Mouse (Mus musculus): ENCODE results near the gene Bscl2. TPM values are rescaled to one million over a fixed set of nuclear protein-coding genes. Genes with fewer than 3 reads are reported as not detected.
"Not testable (repeated sequence)": the region's sequence is repeated elsewhere in the genome, so short reads cannot be mapped to it uniquely, and the experiment has no call there.

The Bscl2 gene
- total RNA-seq, 2 experiments from 2014 or later: 22.0 to 25.2 TPM

DNA sequence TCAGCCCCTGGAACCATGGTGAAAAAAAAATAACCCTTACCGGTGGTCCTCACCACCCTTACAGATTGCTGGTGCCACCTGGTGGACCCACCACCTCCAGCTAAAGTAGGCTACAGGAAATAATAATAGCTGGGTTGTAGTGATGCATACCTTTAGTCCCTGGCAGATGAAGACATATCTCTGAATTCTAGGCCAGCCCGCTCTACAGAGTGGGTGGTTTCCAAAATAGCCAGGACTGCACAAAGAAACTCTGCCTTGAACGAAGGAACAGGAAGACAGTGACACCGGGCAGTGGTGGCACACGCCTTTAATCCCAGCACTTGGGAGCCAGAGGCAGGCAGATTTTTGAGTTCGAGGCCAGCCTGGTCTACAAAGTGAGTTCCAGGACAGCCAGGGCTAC lies 27.0 kb downstream of the Bscl2 start:
- DNase-seq: no peak
- intact Hi-C loops (cut with DNase I): no loop called here

DNA sequence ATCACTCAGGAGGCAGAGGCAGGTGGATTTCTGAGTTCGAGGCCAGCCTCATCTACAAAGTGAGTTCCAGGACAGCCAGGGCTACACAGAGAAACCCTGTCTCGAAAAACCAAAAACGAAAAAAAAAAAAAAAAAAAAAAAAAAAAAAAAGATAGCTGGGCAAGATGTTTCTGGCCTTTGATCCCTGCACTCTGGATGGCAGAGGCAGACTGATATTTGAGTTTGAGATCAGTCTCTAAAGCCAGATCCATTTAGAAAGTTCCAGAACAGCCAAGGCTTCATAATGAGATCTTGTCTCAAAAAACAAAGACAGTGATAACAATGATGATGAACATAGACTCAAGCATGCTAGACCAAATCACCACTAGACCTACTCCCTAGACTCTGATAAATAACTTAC lies 33.1 kb downstream of the Bscl2 start:
- DNase-seq; intact Hi-C loops (cut with DNase I): not testable (repeated sequence)

DNA sequence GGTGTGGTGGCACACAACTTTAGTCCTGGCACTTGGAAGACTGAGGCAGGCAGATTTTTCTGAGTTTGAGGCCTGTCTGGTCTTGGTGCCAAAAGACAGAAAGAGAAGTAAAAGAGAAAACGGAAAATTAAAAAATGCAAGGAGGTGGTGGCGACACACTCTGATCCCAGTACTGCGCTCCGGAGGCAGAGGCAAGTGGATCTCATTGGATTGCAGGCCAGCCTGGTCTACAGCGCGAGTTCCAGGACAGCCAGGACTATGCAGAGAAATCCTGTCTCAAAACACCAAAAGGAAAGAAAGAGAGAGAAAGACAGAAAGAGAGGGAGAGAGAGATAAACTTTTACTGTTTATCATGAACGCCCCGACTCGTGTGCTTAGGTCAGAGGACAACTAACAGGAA lies 33.6 kb downstream of the Bscl2 start:
- intact Hi-C loops (cut with DNase I): no loop called here
- DNase-seq: peak in 1 of 2 experiments; percentile 16

DNA sequence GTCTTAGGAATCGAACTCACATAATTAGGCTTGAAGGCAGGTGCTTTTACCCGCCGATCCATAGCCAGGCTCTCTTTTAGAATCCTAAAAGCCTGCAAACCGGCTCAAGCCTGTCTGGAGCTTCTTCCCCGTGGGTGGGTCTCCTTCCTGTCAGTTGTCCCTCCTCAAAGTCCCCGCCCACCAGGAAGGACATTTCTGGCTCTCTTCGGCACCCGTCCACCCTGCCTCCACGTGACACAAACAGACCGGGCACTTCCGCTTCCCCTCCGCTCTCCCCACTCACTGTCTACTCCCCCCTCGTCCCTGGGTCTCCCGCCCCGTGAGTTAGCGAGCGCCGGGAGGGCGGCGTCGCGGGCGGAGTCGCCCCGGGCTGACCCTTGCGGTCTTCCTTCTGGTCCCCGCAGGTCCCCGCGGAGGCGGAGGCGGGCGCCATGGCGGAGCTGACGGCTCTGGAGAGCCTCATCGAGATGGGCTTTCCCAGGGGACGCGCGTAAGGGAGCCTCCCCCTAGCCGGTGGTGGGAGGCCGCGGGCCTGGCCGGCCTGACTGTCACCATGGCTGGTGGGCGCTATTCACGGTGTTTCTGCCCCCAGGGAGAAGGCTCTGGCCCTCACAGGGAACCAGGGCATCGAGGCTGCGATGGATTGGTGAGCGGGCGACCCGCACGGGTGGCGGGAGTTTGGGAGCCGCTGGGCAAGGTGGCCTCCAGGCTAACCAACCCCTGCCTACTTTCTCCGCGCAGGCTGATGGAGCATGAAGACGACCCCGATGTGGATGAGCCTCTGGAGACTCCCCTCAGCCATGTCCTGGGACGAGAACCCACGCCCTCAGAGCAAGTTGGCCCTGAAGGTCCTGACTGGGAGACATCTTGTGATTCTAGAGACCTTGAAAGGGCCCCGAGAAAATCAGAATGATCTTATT lies 34.3 kb downstream of the Bscl2 start, which contains the start of gene Ubxn1:
TSS of gene Ubxn1 (plus strand) at position 230 of the 920 bp plus-strand sequence.
- DNase-seq: peak; percentile 97 to 98
- intact Hi-C loops (cut with DNase I): no loop called here

DNA sequence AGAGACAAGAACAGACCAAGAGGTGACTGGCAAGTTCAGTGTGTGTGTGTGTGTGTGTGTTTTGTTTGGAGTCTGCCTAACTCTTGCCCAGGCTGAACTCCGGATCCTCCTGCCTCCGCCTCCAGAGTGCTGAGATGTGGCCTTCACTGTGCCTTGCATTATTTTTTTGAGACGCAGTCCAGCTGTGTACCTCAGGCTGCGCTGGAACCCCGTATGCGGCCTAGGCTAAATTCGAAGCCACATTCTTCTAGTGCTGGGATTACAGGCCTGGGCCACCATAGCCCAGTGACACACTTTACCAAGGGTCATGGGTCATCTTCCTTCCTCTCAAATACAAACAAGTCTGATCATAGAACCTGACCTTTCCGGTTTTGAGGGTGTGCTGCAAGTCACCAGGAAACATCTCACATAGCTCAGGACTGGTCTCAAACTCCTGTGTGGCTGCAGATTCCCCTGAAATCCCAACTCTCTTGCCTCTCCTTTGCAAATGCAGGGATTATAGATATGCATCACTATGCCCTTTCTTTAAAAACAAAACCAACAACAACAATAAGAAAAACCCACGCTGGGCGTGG lies 35.1 kb downstream of the Bscl2 start:
- DNase-seq: no peak
- intact Hi-C loops (cut with DNase I): no loop called here

DNA sequence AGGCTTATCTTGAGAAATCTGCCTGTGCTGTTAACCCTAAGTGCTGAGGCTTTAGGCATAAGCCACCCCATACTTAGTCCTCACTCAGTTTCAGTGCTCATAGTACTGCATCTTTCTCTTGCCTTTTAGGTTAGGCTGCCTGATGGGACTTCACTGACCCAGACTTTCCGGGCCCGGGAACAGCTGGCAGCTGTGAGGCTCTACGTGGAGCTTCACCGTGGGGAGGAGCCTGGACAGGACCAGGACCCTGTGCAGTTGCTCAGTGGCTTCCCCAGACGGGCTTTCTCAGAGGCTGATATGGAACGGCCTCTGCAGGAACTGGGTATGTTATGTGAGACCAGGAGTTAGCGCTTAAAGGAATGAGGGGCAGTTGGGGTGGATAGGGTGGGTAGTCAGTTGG lies 37.8 kb downstream of the Bscl2 start:
- intact Hi-C loops (cut with DNase I): no loop called here
- no peak for DNase-seq

DNA sequence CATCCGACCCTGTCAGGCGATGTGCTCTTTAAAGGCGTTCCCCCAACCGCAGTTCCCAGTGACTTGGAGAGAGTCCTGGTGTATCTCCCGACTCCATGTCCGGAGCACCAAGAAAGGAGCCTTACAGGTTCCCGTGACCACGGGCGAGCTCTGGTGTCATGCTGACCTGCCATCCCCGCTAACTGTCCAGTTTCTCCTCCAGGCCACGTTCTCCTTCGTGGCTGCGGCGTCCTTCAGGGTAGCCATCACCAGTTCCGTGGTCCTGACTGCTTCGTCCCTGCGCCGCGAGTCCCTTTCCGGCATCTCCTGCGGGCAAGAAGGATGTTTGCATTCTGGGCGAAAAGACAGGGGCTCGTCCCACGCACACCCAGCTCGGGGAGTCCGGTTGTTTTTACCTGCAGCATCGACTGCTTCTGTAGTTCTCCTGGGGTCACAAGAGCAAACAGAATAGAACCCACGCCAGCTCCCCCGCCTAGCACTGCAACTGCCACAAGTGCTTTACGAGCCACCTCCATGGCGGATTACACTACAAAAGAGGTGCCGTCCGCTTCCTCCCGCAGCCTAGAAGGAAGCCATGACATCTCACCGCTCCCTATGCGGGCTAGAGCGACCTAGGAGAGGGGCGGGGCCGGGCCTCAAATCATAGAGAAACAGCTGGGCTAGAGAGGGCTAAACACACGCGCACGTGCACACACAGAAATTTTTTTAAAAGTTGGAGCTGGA lies 43.2 kb downstream of the Bscl2 start, which contains the start of gene Uqcc3:
TSS of gene Uqcc3 (minus strand) at position 613 of the 723 bp plus-strand sequence.
- intact Hi-C loops (cut with DNase I): no loop called here
- peak; percentile 87 to 90 for DNase-seq

DNA sequence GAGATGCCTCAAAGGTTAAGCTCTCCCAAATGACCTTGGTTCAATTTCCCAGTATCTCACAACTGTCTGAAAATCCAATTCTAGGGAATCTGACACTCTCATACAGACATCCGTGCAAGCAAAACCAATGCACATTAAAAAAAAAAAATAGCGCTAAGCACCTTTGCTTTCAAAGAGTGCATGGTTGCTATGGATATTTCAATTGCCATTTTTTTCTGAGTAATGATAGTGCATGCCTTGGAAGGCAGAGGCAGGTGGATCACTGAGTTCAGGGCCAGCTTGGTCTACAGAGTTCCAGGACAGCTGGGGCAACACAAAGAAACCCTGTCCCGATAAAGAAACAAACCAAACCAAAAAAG lies 43.7 kb downstream of the Bscl2 start:
- no peak for DNase-seq
- intact Hi-C loops (cut with DNase I): no loop called here

DNA sequence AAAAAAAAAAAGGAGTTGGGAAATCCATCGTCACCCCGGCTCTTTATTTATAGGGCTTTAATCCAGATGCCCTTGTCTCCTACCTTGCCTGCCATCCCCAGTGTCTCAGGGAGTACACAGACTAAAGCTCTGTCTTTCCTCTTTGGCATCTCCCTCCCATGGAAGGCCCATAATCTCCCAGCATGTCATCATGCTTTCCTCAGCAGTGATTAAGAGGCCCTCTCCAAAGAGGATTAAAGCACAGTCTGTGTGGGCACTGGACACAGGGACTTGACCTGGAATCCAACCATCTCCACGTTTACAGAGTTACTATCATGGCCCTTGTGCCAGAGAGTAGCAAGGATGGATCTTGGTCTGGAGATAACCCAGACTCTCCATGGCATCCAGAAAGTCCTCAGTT lies 46.3 kb downstream of the Bscl2 start, which contains the start of the genes Lbhd1 and Gm49403:
TSS of gene Lbhd1 (plus strand) at position 117 of the 400 bp plus-strand sequence.
TSS of gene Gm49403 (plus strand) at position 315 of the 400 bp plus-strand sequence.
- intact Hi-C loops (cut with DNase I): no loop called here
- no peak for DNase-seq

DNA sequence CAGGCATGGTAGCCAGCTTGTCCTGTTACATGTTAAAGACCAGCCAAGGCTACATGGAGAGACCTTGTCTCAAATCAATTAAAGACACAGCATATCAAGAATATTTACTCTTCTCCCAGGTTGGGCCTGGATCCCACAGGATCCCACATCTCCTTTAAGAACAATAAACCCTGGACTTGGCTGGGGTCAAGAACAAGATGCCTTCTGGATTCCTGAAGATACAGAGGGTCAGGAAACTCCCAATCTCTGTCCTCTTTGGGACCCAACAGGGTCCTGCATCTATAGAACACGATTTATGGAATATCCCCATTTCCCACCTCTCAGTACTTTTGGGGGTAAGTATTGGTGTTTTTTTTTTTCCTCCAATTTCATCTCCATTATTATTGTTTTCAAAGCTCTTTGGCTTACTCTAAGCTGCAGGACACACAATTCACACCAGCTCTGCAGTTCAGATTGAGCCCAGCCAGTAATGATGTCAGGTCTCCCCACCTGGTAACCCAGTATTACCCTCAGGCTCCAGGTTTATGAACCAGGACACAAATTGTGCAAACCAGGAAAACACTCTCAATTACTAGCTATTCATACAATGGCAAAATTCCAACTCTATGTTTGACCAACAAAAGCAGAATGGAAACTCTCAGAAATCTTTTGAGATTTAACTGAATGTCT lies 49.8 kb downstream of the Bscl2 start:
- intact Hi-C loops (cut with DNase I): no loop called here
- no peak for DNase-seq

DNA sequence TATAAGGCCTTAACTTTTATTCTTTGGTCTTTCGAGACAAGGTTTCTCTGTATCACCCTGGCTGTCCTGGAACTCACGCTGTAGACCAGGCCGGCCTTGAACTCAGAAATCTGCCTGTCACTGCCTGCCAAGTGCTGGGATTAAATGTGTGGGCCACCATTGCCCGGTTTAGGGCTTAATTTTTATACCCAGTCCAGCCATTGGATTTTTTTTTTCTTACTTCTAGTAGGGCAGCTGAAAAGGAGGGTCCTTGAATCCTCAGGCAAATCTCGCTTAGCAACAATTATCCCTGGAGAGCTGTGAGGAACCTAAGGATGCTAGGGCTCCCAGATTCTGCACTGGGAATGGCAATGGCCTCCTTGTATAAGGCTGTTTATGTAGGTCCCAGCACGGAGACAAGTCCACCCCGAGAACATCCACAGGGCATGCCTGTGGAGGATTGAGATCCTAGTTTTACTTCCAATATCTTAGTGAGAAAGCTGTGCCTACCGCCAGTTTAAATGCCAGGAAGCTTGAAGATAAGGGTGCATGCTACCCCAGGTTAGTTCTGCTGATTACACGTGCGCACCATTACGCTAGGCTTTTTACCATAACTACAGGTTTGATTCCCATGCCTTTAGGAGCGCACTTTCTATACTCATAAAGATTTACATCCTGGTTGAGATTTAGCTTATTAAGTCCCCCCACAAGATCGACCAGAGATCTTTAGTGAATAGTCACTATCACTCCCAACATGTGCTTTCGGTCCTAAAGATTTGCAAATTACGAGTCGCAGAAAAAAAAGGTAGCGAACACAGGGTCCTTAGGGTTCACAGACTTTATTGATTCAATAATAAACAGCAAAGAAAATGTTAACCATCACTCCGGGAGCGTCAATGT lies 50.6 kb downstream of the Bscl2 start:
- intact Hi-C loops (cut with DNase I): no loop called here
- DNase-seq: no peak

DNA sequence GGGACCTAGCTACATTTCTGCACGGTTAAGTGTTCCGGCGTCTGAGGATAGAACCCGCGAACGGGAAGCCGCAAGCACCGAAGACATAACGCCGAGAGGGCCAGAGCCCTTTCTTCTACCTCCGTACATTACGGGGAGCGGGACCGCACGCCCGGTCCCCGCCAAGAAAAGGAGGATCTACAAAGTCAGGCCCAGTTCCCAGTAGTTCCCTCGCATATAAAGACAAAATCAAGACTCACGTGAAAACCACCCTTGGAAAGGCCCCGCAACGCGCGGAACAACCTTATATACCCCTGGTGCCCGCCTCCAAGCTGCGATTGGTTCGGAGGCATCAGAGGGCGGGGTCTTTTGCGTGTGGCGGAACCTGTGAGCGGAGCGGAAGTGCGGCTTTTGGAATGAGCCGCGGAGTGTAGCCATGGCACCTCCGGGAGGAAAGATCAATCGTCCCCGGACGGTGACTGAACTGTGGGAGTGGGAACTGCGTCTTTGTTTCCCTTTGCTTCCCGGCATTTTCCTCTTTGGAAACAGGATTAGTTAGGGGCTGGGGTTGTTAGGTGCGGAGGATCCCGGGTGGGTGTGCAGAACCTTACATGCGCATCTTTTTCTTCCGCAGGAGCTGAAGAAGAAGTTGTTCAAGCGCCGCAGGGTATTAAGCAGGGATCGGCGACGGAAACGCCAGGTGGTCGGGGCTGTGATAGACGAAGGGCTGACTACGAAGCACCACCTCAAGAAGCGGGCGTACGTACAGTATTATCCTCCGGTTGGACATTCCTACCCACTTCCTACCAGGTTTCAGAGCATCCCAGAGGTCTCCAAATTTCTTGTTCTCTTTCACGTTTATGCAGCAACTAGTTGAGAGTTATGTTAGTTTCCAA lies 51.5 kb downstream of the Bscl2 start, which contains the start of the genes 1810009A15Rik and Gm49416:
TSS of gene 1810009A15Rik (plus strand) at position 343 of the 875 bp plus-strand sequence.
TSS of gene Gm49416 (plus strand) at position 416 of the 875 bp plus-strand sequence.
- peak; percentile 92 to 93 for DNase-seq
- intact Hi-C loops (cut with DNase I): no loop called here

DNA sequence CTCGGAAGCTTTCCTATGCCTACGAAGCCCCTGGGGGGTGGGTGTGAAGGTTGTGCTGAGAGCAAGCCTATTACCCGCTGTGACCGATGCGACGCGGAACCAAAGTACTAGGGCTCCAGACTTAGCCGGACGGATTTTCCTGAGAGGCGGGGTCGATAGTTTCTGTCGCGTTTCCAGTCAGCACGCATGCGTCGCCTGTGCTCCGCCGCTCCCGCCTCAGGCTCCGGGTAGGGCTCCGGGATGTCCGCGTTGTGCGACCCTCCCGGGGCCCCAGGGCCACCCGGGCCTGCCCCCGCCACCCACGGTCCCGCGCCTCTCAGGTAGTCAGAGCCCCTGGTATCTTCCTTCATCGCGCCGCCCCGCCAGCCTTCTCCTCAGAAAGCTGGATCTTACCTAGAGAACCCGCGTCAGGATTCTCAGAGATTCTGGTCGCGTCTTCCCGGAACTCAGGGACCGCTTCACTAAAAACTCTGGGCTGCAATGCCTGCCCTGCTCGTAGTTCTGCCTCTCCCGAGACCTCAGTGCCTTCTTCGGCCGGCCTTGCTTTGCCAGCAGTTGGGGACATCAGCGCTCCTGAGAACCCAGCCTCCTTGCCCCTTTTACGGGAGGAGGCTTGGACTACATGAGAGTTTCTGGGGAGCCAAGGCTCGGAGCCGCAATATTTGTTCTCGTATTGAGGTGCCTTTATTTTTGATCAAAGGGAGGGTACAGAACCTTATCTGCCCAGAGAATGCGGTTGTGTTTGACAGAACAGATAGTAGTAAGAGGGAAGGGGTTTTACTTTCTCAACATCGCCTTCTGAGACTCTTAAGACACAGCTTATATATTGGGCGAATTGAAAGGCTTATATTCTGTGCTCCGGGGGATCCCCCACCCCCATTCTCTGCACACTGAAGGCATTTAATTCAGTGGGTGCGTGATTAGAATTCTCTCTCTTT lies 55.8 kb downstream of the Bscl2 start, which contains the start of gene Ints5:
TSS of gene Ints5 (plus strand) at position 177 of the 938 bp plus-strand sequence.
- intact Hi-C loops (cut with DNase I): loop anchor here (2.0 kb wide), 1 partner anchor 48 kb away; the partner anchor contains the start of gene Mta2
- peak; percentile 87 for DNase-seq

DNA sequence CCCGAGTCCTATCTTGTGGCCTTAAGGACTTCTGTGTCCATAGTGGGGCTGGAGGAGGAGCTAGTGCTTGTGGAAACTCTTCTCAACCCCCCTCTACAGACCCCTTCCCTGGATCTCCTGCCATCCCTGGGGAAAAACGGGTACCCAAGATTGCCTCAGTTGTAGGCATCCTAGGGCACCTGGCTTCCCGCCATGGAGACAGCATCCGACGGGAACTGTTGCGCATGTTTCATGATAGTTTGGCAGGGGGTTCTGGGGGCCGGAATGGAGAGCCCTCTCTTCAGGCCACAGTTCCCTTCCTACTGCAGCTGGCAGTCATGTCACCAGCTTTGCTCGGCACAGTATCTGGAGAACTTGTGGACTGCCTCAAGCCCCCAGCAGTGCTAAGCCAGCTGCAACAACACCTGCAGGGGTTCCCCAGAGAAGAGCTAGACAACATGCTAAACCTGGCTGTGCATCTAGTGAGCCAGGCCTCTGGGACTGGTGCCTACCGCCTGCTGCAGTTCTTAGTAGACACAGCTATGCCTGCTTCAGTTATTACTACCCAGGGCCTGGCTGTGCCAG lies 58.2 kb downstream of the Bscl2 start:
- DNase-seq: no peak
- intact Hi-C loops (cut with DNase I): no loop called here

DNA sequence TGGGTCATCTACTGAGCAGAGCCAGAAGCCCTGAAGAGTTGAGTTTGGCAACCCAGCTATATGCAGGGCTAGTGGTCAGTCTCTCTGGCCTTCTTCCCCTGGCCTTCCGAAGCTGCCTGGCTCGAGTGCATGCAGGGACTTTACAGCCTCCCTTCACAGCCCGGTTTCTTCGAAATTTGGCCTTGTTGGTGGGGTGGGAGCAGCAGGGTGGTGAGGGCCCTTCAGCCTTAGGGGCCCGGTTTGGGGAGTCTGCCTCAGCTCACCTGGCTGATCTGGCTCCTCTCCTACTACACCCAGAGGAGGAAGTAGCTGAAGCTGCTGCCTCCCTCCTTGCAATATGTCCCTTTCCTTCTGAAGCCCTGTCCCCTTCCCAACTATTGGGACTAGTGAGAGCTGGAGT lies 59.0 kb downstream of the Bscl2 start:
- intact Hi-C loops (cut with DNase I); DNase-seq: not testable (repeated sequence)

DNA sequence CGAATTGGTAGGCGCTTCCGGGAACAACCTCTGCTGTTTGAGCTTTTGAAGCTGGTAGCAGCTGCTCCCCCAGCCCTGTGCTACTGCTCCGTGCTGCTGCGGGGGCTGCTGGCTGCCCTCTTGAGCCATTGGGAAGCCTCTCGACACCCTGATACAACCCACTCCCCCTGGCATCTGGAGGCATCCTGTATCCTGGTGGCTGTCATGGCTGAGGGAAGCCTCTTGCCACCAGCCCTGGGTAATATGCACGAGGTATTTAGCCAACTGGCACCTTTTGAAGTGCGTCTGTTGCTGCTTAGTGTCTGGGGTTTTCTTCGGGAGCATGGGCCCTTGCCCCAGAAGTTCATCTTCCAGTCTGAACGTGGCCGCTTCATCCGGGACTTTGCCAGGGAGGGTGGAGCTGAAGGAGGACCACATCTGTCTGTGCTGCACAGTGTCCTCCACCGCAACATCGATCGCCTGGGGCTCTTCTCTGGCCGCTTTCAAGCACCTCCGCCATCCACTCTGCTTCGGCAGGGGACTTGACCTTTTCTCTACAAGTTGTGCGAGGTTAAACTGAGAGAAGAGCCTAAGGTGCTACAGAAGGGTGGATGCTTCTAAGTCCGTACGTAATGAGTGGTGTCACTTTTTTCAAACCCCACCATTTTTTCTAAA lies 60.1 kb downstream of the Bscl2 start:
- intact Hi-C loops (cut with DNase I): not testable (repeated sequence)
- DNase-seq: peak; percentile 40 to 45
